8 mouse cellular contexts compared by ENCODE assay signal in the genomic region with DNA sequence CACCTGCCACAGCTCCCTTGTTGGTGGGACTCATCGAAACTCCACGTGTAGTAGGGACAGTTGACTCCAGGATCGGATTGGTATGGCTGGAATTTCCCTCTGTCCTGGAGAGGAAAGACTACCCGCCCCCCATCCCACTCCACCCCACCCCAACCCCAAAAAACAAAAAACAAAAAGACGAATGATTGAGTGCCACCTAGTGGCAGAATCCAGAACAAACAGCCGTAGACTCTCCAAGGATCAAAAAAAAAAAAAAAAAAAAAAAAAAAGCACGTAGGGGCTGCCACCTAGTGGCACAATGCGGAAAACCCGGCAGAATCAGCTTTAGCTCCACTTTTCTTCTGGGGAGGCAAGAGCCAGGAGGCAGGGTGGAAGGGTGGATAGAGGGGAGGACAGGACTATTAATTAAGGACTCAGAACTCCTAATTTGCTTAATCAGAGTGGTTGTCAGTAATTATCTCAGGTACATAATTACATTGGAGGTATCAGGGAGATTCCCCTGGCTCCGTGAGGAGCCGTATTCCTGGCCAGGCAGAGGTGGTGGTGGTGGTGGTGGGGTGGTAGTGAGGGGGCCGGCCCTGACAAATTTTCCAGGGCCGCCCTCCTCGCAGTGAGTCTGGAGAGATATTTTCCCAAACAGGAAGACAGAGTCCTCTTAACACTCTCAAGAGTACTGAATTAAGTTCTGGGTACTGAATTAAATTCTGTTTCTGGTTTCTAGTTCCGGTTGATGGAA.
DNase-seq lines count a peak whose midpoint lies in the region; ATAC-seq lines count a peak whose summit lies in the region.

No protein-coding gene starts in this region.

- no peaks in the 10 kb centered on the region for H3K36me3 ChIP-seq in intestine, embryonic 14.5 days (ENCODE audit: control insufficient read depth, insufficient read depth, low read length)
- no peaks in the 10 kb centered on the region for H3K36me3 ChIP-seq in limb, embryonic 13.5 days
- no peaks in the 10 kb centered on the region for H3K36me3 ChIP-seq in midbrain, embryonic 15.5 days (replicated peaks)

- DNase-seq in ovary, adult 18-20 months (ENCODE audit: low spot score) = peak; percentile 6
- no peak for DNase-seq in ovary, postnatal 10 days (ENCODE audit: low spot score)
- peak; percentile 79 to 85 for DNase-seq in cerebellum, postnatal 10 days
- DNase-seq in gastrocnemius, postnatal 10 days = peak; percentile 63
- peak; percentile 90 for DNase-seq in intestine, embryonic 14.5 days (ENCODE audit: low spot score)
- DNase-seq in spleen, postnatal 4 days (ENCODE audit: low spot score in 2 of 2) = peak; percentile 30 to 75

- no peaks in the 10 kb centered on the region for H3K27me3 ChIP-seq in intestine, embryonic 14.5 days (replicated peaks; ENCODE audit: control insufficient read depth, insufficient read depth, low read length)
- H3K27me3 ChIP-seq in limb, embryonic 13.5 days = peaks cover 15% of the 10 kb centered on the region; the same call in 1 of the 2 replicates
- H3K27me3 ChIP-seq in midbrain, embryonic 15.5 days (replicated peaks) = no peaks in the 10 kb centered on the region

- 26% methylated on average over 15 of the region's 15 CpGs for WGBS in intestine, embryonic 14.5 days
- 28% methylated on average over 15 of the region's 15 CpGs for WGBS in limb, embryonic 13.5 days
- 30% methylated on average over 14 of the region's 15 CpGs for WGBS in midbrain, embryonic 15.5 days

- H3K27ac ChIP-seq in intestine, embryonic 14.5 days (ENCODE audit: low read depth) = no peak overlapping the region
- H3K27ac ChIP-seq in limb, embryonic 13.5 days = no peak overlapping the region
- no peak overlapping the region for H3K27ac ChIP-seq in midbrain, embryonic 15.5 days

- 0 out of 2 replicates have a peak, but pooled peaks cover 3% of the 10 kb centered on the region for H3K4me1 ChIP-seq in intestine, embryonic 14.5 days (replicated peaks; ENCODE audit: control insufficient read depth, insufficient read depth, low read length)
- peaks cover 12% of the 10 kb centered on the region for H3K4me1 ChIP-seq in limb, embryonic 13.5 days
- H3K4me1 ChIP-seq in midbrain, embryonic 15.5 days = peaks cover 8% of the 10 kb centered on the region

- peak; percentile 50; the same call in 1 of the 2 replicates for ATAC-seq in intestine, embryonic 14.5 days (replicated peaks; ENCODE audit: low FRiP score, low TSS enrichment, low read depth)
- peak; percentile 60 for ATAC-seq in limb, embryonic 13.5 days (ENCODE audit: low FRiP score, low read depth)
- ATAC-seq in midbrain, embryonic 15.5 days (replicated peaks) = peak; percentile 62

- no peak overlapping the region for H3K9ac ChIP-seq in intestine, embryonic 14.5 days (ENCODE audit: low read length)
- 0 out of 2 replicates have a peak overlapping the region, but pooled peaks have one; percentile 31 for H3K9ac ChIP-seq in limb, embryonic 13.5 days
- no peak overlapping the region for H3K9ac ChIP-seq in midbrain, embryonic 15.5 days

- H3K9me3 ChIP-seq in intestine, embryonic 14.5 days (ENCODE audit: control insufficient read depth, low read length) = no peaks in the 10 kb centered on the region
- no peaks in the 10 kb centered on the region for H3K9me3 ChIP-seq in limb, embryonic 13.5 days
- no peaks in the 10 kb centered on the region for H3K9me3 ChIP-seq in midbrain, embryonic 15.5 days

- peak overlapping the region; percentile 60 for H3K4me2 ChIP-seq in intestine, embryonic 14.5 days (ENCODE audit: low read length)
- peak overlapping the region; percentile 62 for H3K4me2 ChIP-seq in limb, embryonic 13.5 days (replicated peaks)
- H3K4me2 ChIP-seq in midbrain, embryonic 15.5 days = peak overlapping the region; percentile 64

- peak overlapping the region; percentile 22 for H3K4me3 ChIP-seq in intestine, embryonic 14.5 days (ENCODE audit: low read depth, low read length)
- H3K4me3 ChIP-seq in limb, embryonic 13.5 days = peak overlapping the region; percentile 30
- peak overlapping the region; percentile 31 for H3K4me3 ChIP-seq in midbrain, embryonic 15.5 days
